Mouse (Mus musculus) cortical plate, adult 2 months (tissue): ENCODE data around the gene Fgf14.
"Not testable (repeated sequence)": the region's sequence is repeated elsewhere in the genome, so short reads cannot be mapped to it uniquely, and the experiment has no call there.

ENCODE experiments used
- CTCF ChIP-seq: fragments of 200-500 bp; IDR thresholded peaks from 2 replicates; pipeline ENCODE4 v1.5.1; 2011; ENCODE audit warnings: mild to moderate bottlenecking, control low read depth, low read length; ENCODE audit not compliant: insufficient read depth; ENCODE audit errors: extremely low read depth
- POLR2A ChIP-seq: fragments of 200-500 bp; IDR thresholded peaks from 2 replicates; pipeline ENCODE4 v1.6.1; 2011; ENCODE audit warnings: mild to moderate bottlenecking, low read length, control low read depth; ENCODE audit not compliant: insufficient read depth; ENCODE audit errors: extremely low read depth

- TF ChIP-seq CTCF, POLR2A: not testable (repeated sequence)
Observed at GRCm38 (mm10) chr14:124439298-124439697, 237.6 kb downstream of the Fgf14 start.
